Mouse (Mus musculus) ES-E14 (cell line): ENCODE measurements around the gene Tnfrsf1b.

Experiments used
- CHD2 ChIP-seq: IDR thresholded peaks from 2 replicates; pipeline ENCODE4 v1.6.1; 2014; ENCODE audit warnings: mild to moderate bottlenecking, low read depth, low read length, inconsistent platforms
- HCFC1 ChIP-seq: IDR thresholded peaks from 2 replicates; pipeline ENCODE4 v1.6.1; 2012; ENCODE audit warnings: low read length, inconsistent platforms, borderline replicate concordance; ENCODE audit not compliant: insufficient read depth
- MAFK ChIP-seq: IDR thresholded peaks from 2 replicates; pipeline ENCODE4 v1.6.1; 2014; ENCODE audit warnings: mild to moderate bottlenecking, low read depth, low read length, inconsistent platforms; ENCODE audit not compliant: insufficient read depth
- ZNF384 ChIP-seq: IDR thresholded peaks from 2 replicates; pipeline ENCODE4 v1.6.1; 2012; ENCODE audit warnings: low read depth, low read length, inconsistent platforms

GRCm38 (mm10) chr4:145224613-145225012 is 22.1 kb downstream of the Tnfrsf1b start:
- TF ChIP-seq MAFK (no peak), CHD2 (no peak), HCFC1 (no peak), ZNF384 (no peak)
